ENCODE assay signal across 11 mouse cellular contexts in the genomic region with DNA sequence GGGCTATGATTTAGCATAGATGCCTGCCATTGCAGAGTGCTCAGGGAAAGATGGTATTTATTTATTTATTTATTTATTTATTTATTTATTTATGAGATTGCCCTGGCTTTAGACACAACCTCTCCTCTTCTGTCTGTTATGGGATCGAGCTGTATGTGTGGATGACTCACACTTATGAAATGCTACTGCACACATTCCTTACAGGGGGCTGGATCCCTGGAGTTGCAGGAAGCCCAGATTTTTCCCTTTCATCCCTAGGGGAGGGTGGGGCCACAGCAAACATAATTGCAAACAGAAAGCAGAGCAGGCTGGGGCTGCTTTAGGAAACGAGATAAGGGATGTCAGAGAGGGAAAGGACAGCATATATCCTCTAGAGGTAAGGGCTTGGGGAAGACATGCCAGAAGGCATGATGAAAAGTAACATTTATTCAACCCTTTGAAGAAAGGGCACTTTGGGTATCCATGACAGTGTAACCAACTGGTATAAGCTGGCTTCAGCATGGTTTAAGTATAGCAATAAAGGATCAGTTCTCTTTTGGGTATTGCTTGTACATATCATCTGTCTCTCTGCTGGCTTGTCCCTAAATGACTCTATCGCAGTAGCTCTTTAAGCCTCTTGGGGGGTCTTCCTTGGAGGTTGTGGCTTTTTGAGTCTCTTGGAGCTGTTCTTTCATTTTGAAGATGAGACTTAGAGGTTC.
A peak's percentile ranks its signal among the peaks of the same experiment; 100 is the strongest.
DNase-seq lines count a peak whose midpoint lies in the region; ATAC-seq lines count a peak whose summit lies in the region.
"Had no signal": no experiment of that assay in that cellular context is flagged by ENCODE, and none has a peak within 500 bp of the region (broad histone marks: within the 10 kb centered on the region; RNA-seq: fewer than 3 reads in every experiment).

No protein-coding gene starts in this region.

- H3K4me3 ChIP-seq in heart, embryonic 11.5 days (ENCODE audit: low read depth, low read length): no peak overlapping the region
- H3K4me3 ChIP-seq in midbrain, embryonic 15.5 days: no peak overlapping the region
- H3K4me3 ChIP-seq in midbrain, embryonic 10.5 days: no peak overlapping the region
- no peak overlapping the region for H3K4me3 ChIP-seq in intestine, embryonic 15.5 days (replicated peaks)
- H3K4me3 ChIP-seq: heart, embryonic 15.5 days had no signal

- ATAC-seq in heart, embryonic 11.5 days (replicated peaks; ENCODE audit: insufficient number of reproducible peaks, low FRiP score, low TSS enrichment): 0 out of 2 replicates have a peak, but pooled peaks have one; percentile 46
- ATAC-seq in midbrain, embryonic 15.5 days (replicated peaks): peak; percentile 52; the same call in 1 of the 2 replicates
- peak; percentile 90 for ATAC-seq in intestine, embryonic 15.5 days
- ATAC-seq in megakaryocyte progenitor cell, adult 5-6 weeks (replicated peaks; ENCODE audit: poor library complexity): no peak
- ATAC-seq: Patski had no signal

- H3K9ac ChIP-seq in heart, embryonic 11.5 days (ENCODE audit: low read depth, low read length): no peak overlapping the region
- H3K9ac ChIP-seq in midbrain, embryonic 15.5 days: no peak overlapping the region
- no peak overlapping the region for H3K9ac ChIP-seq in intestine, embryonic 15.5 days
- H3K9ac ChIP-seq: heart, embryonic 15.5 days had no signal

- no peak for DNase-seq in heart, postnatal 10 days
- DNase-seq in midbrain, embryonic 10.5 days (ENCODE audit: low spot score): no peak
- DNase-seq in yolk sac, embryonic 10.5 days (ENCODE audit: low spot score): peak; percentile 44
- DNase-seq in urinary bladder, adult 2 months (ENCODE audit: low spot score): no peak

- WGBS in heart, embryonic 11.5 days (ENCODE audit: insufficient replicate concordance): 32% methylated on average over 3 of the region's 3 CpGs
- WGBS in midbrain, embryonic 15.5 days: 71% methylated on average over 3 of the region's 3 CpGs
- 64% methylated on average over 3 of the region's 3 CpGs for WGBS in midbrain, embryonic 10.5 days
- 28% methylated on average over 3 of the region's 3 CpGs for WGBS in intestine, embryonic 15.5 days

- peaks cover 13% of the 10 kb centered on the region for H3K4me1 ChIP-seq in heart, embryonic 11.5 days (ENCODE audit: control insufficient read depth, insufficient read depth, low read length)
- H3K4me1 ChIP-seq in midbrain, embryonic 15.5 days: 0 out of 2 replicates have a peak, but pooled peaks cover 12% of the 10 kb centered on the region
- H3K4me1 ChIP-seq in midbrain, embryonic 10.5 days: peaks cover 7% of the 10 kb centered on the region; the same call in 1 of the 2 replicates
- H3K4me1 ChIP-seq in intestine, embryonic 15.5 days (replicated peaks): 0 out of 2 replicates have a peak, but pooled peaks cover 5% of the 10 kb centered on the region

- intact Hi-C loops in heart, postnatal 10 days (cut with DNase I): loop anchor here (5.0 kb wide), 1 partner anchor 1159 kb away; no protein-coding TSS in a partner anchor

- no peaks in the 10 kb centered on the region for H3K36me3 ChIP-seq in heart, embryonic 11.5 days (ENCODE audit: control insufficient read depth, insufficient read depth, low read length)
- no peaks in the 10 kb centered on the region for H3K36me3 ChIP-seq in midbrain, embryonic 15.5 days (replicated peaks)
- H3K36me3 ChIP-seq in midbrain, embryonic 10.5 days: no peaks in the 10 kb centered on the region
- H3K36me3 ChIP-seq in intestine, embryonic 15.5 days: no peaks in the 10 kb centered on the region
- H3K36me3 ChIP-seq: heart, embryonic 15.5 days had no signal

- no peak overlapping the region for H3K27ac ChIP-seq in heart, embryonic 11.5 days (ENCODE audit: low read depth, low read length)
- no peak overlapping the region for H3K27ac ChIP-seq in midbrain, embryonic 15.5 days
- H3K27ac ChIP-seq in midbrain, embryonic 10.5 days (replicated peaks): no peak overlapping the region
- H3K27ac ChIP-seq in intestine, embryonic 15.5 days: no peak overlapping the region
- H3K27ac ChIP-seq: heart, embryonic 15.5 days had no signal

- H3K27me3 ChIP-seq in heart, embryonic 11.5 days (ENCODE audit: control insufficient read depth, insufficient read depth, low read length): no peaks in the 10 kb centered on the region
- H3K27me3 ChIP-seq in midbrain, embryonic 15.5 days (replicated peaks): 0 out of 2 replicates have a peak, but pooled peaks cover 3% of the 10 kb centered on the region
- no peaks in the 10 kb centered on the region for H3K27me3 ChIP-seq in midbrain, embryonic 10.5 days (ENCODE audit: low read depth, poor library complexity, severe bottlenecking)
- no peaks in the 10 kb centered on the region for H3K27me3 ChIP-seq in intestine, embryonic 15.5 days (replicated peaks)
- H3K27me3 ChIP-seq: heart, embryonic 15.5 days had no signal

- H3K9me3 ChIP-seq in heart, embryonic 11.5 days (replicated peaks; ENCODE audit: control insufficient read depth, low read length): no peaks in the 10 kb centered on the region
- no peaks in the 10 kb centered on the region for H3K9me3 ChIP-seq in midbrain, embryonic 15.5 days
- H3K9me3 ChIP-seq in midbrain, embryonic 10.5 days (replicated peaks): no peaks in the 10 kb centered on the region
- H3K9me3 ChIP-seq in intestine, embryonic 15.5 days: no peaks in the 10 kb centered on the region
- H3K9me3 ChIP-seq: heart, embryonic 15.5 days had no signal

- no peak overlapping the region for H3K4me2 ChIP-seq in heart, embryonic 11.5 days
- no peak overlapping the region for H3K4me2 ChIP-seq in midbrain, embryonic 15.5 days
- H3K4me2 ChIP-seq in intestine, embryonic 15.5 days (replicated peaks): no peak overlapping the region
- H3K4me2 ChIP-seq: liver, embryonic 11.5 days had no signal
